Comparison of ENCODE assay signal across 11 mouse cellular contexts in genomic region chr11:116446308-116446887, GRCm38 (mm10). TPM values are rescaled to one million over a fixed set of nuclear protein-coding genes. Genes with fewer than 3 reads are reported as not detected.
DNase-seq lines count a peak whose midpoint lies in the region; ATAC-seq and TF ChIP-seq lines count a peak whose summit lies in the region.
"Had no signal": no experiment of that assay in that cellular context is flagged by ENCODE, and none has a peak within 500 bp of the region (broad histone marks: within the 10 kb centered on the region; RNA-seq: fewer than 3 reads in every experiment).

No protein-coding gene starts in this region.

- peak; percentile 25; the same call in 1 of the 2 replicates for ATAC-seq in kidney, embryonic 14.5 days (ENCODE audit: low FRiP score, low TSS enrichment)
- ATAC-seq in liver, embryonic 15.5 days (ENCODE audit: insufficient read depth): 0 out of 2 replicates have a peak, but pooled peaks have one; percentile 1
- no peak for ATAC-seq in inflammation-experienced regulatory T-cells, adult 6 months

- peaks cover 7% of the 10 kb centered on the region for H3K4me1 ChIP-seq in kidney, embryonic 14.5 days (ENCODE audit: control insufficient read depth, insufficient read depth, low read length)
- peaks cover 0 to 35% of the 10 kb centered on the region in 2 experiments; a peak in 2 of 4 replicates for H3K4me1 ChIP-seq in ES-E14 (ENCODE audit: control insufficient read depth in 2 of 2, insufficient read depth in 2 of 2, low read length in 2 of 2, poor library complexity in 1 of 2)
- H3K4me1 ChIP-seq in hindbrain, embryonic 10.5 days (replicated peaks): peaks cover 52% of the 10 kb centered on the region
- H3K4me1 ChIP-seq in liver, embryonic 15.5 days (replicated peaks): peaks cover 14% of the 10 kb centered on the region

- H3K27me3 ChIP-seq in kidney, embryonic 14.5 days (ENCODE audit: control insufficient read depth, insufficient read depth, low read length): peaks cover 13% of the 10 kb centered on the region; the same call in 1 of the 2 replicates
- peaks cover 23% of the 10 kb centered on the region for H3K27me3 ChIP-seq in hindbrain, embryonic 10.5 days (ENCODE audit: insufficient read depth, poor library complexity, severe bottlenecking)
- H3K27me3 ChIP-seq in liver, embryonic 15.5 days: peaks cover 27% of the 10 kb centered on the region
- H3K27me3 ChIP-seq: CH12.LX had no signal

- 0 out of 2 replicates have a peak overlapping the region, but pooled peaks have one; percentile 35 for H3K9ac ChIP-seq in kidney, embryonic 14.5 days (ENCODE audit: low read depth, low read length)
- peak overlapping the region; percentile 66 for H3K9ac ChIP-seq in ES-E14 (ENCODE audit: insufficient read depth, low read depth, low read length, poor library complexity, severe bottlenecking)
- no peak overlapping the region for H3K9ac ChIP-seq in liver, embryonic 15.5 days

- peaks cover 3% of the 10 kb centered on the region; the same call in 1 of the 2 replicates for H3K9me3 ChIP-seq in kidney, embryonic 14.5 days (ENCODE audit: control insufficient read depth, low read length)
- H3K9me3 ChIP-seq in ES-E14 (ENCODE audit: control insufficient read depth, insufficient read depth, low read depth, low read length): no peaks in the 10 kb centered on the region
- peaks cover 10% of the 10 kb centered on the region; the same call in 1 of the 2 replicates for H3K9me3 ChIP-seq in hindbrain, embryonic 10.5 days
- no peaks in the 10 kb centered on the region for H3K9me3 ChIP-seq in liver, embryonic 15.5 days (replicated peaks)

- no peaks in the 10 kb centered on the region for H3K36me3 ChIP-seq in kidney, embryonic 14.5 days (ENCODE audit: control insufficient read depth, insufficient read depth, low read length)
- H3K36me3 ChIP-seq in ES-E14 (ENCODE audit: control insufficient read depth, insufficient read depth, low read length, poor library complexity, severe bottlenecking): no peaks in the 10 kb centered on the region
- H3K36me3 ChIP-seq in hindbrain, embryonic 10.5 days: no peaks in the 10 kb centered on the region
- no peaks in the 10 kb centered on the region for H3K36me3 ChIP-seq in liver, embryonic 15.5 days (replicated peaks)

- in situ Hi-C loops in ES-E14 (cut with MboI; ENCODE audit: low sequenced_read_pairs in 2 of 2, unreplicated experiment in 2 of 2): loop anchor here (5.0 to 10.0 kb wide), 2 partner anchors 129 to 132 kb away; no protein-coding TSS in a partner anchor

- no peak overlapping the region for H3K27ac ChIP-seq in kidney, embryonic 14.5 days (ENCODE audit: low read depth, low read length)
- no peak overlapping the region for H3K27ac ChIP-seq in ES-E14 (ENCODE audit: insufficient read depth, low read depth, low read length, poor library complexity, severe bottlenecking)
- H3K27ac ChIP-seq in hindbrain, embryonic 10.5 days: no peak overlapping the region
- H3K27ac ChIP-seq in liver, embryonic 15.5 days (replicated peaks): no peak overlapping the region

- peak overlapping the region; percentile 1; the same call in 1 of the 2 replicates for H3K4me2 ChIP-seq in kidney, embryonic 14.5 days (replicated peaks; ENCODE audit: low read depth, low read length)
- no peak overlapping the region for H3K4me2 ChIP-seq in liver, embryonic 15.5 days

- no peak for DNase-seq in kidney, adult 9 months
- DNase-seq in ES-E14 (ENCODE audit: low read depth, low spot score): no peak
- DNase-seq in hindbrain, embryonic 10.5 days (ENCODE audit: low spot score): no peak
- DNase-seq in ovary, adult 18-20 months (ENCODE audit: low spot score): no peak
- DNase-seq in cerebellum, postnatal 10 days: no peak

- no peak overlapping the region for H3K4me3 ChIP-seq in kidney, embryonic 14.5 days (ENCODE audit: low read length)
- peak overlapping the region; percentile 31 to 56 for H3K4me3 ChIP-seq in ES-E14 (ENCODE audit: insufficient read depth in 1 of 2, low read depth in 1 of 2, low read length in 2 of 2, poor library complexity in 1 of 2, severe bottlenecking in 1 of 2)
- H3K4me3 ChIP-seq in hindbrain, embryonic 10.5 days: peak overlapping the region; percentile 14; the same call in 1 of the 2 replicates
- no peak overlapping the region for H3K4me3 ChIP-seq in liver, embryonic 15.5 days (replicated peaks)

- WGBS in kidney, embryonic 14.5 days: 21% methylated on average over 19 of the region's 19 CpGs
- WGBS in hindbrain, embryonic 10.5 days: 14% methylated on average over 19 of the region's 19 CpGs
- WGBS in liver, embryonic 15.5 days (ENCODE audit: insufficient replicate concordance): 14% methylated on average over 19 of the region's 19 CpGs

TF ChIP-seq in ES-E14, 5 proteins besides CTCF, POLR2A, EP300 and RAD21:
- TF ChIP-seq MAFK (IDR thresholded peaks at IDR 0.05; ENCODE audit: insufficient read depth, low read depth, low read length): no peak
- TF ChIP-seq CHD2 (IDR thresholded peaks at IDR 0.05; ENCODE audit: low read depth, low read length): no peak

RNA-seq across cellular contexts. Expression of gene Ubald2, which starts 12.5 kb away (rescaled TPM):
- polyA plus RNA-seq in kidney, embryonic 14.5 days (2014; fragmentation: Nextera tagmentation; extraction: Ambion mirVana): 79.7 and 80.8 TPM in 2 replicates
- 106 and 117 TPM in 2 replicates for total RNA-seq in ES-E14 (2012; rRNA removed)
- 45.8 and 84.5 TPM in 2 replicates for polyA plus RNA-seq in hindbrain, embryonic 10.5 days (2016; fragmentation: Nextera tagmentation; extraction: Ambion mirVana)
- polyA plus RNA-seq in liver, embryonic 15.5 days (2015; fragmentation: Nextera tagmentation; extraction: Ambion mirVana): 33.1 and 33.9 TPM in 2 replicates
- polyA plus RNA-seq in inflammation-experienced regulatory T-cells, adult 6 months (2017; shearing (Covaris generic)): 10 to 100 TPM; 10.4 to 14.6 (median 10.6) TPM

RNA-seq across cellular contexts. Expression of gene Qrich2, which starts 19.6 kb away (rescaled TPM):
- polyA plus RNA-seq in kidney, embryonic 14.5 days (2014; fragmentation: Nextera tagmentation; extraction: Ambion mirVana): 0.34 and 0.39 TPM in 2 replicates
- 0.22 and 0.37 TPM in 2 replicates for total RNA-seq in ES-E14 (2012; rRNA removed)
- 0.16 and 0.20 TPM in 2 replicates for polyA plus RNA-seq in hindbrain, embryonic 10.5 days (2016; fragmentation: Nextera tagmentation; extraction: Ambion mirVana)
- not detected in 2 replicates for polyA plus RNA-seq in liver, embryonic 15.5 days (2015; fragmentation: Nextera tagmentation; extraction: Ambion mirVana)
- polyA plus RNA-seq in inflammation-experienced regulatory T-cells, adult 6 months (2017; shearing (Covaris generic)): not detected
- total RNA-seq: hematopoietic stem cell, adult 5-6 weeks had no signal
- polyA plus RNA-seq: frontal cortex, adult 2 months had no signal

RNA-seq across cellular contexts. Expression of gene Rnf157, which starts 33.6 kb away (rescaled TPM):
- polyA plus RNA-seq in kidney, embryonic 14.5 days (2014; fragmentation: Nextera tagmentation; extraction: Ambion mirVana): 9.1 and 14.1 TPM in 2 replicates
- total RNA-seq in ES-E14 (2012; rRNA removed): 3.7 and 6.1 TPM in 2 replicates
- 9.5 and 16.9 TPM in 2 replicates for polyA plus RNA-seq in hindbrain, embryonic 10.5 days (2016; fragmentation: Nextera tagmentation; extraction: Ambion mirVana)
- 1.0 and 1.4 TPM in 2 replicates for polyA plus RNA-seq in liver, embryonic 15.5 days (2015; fragmentation: Nextera tagmentation; extraction: Ambion mirVana)
- 10 to 100 TPM in 1 of 3 experiments, 1 to 10 TPM in 2; 3.0 to 15.1 (median 8.5) TPM for polyA plus RNA-seq in inflammation-experienced regulatory T-cells, adult 6 months (2017; shearing (Covaris generic))

RNA-seq across cellular contexts. Expression of gene Prpsap1, which starts 47.6 kb away (rescaled TPM):
- polyA plus RNA-seq in kidney, embryonic 14.5 days (2014; fragmentation: Nextera tagmentation; extraction: Ambion mirVana): 160 and 212 TPM in 2 replicates
- 100 and 121 TPM in 2 replicates for total RNA-seq in ES-E14 (2012; rRNA removed)
- 210 and 236 TPM in 2 replicates for polyA plus RNA-seq in hindbrain, embryonic 10.5 days (2016; fragmentation: Nextera tagmentation; extraction: Ambion mirVana)
- 45.1 and 49.0 TPM in 2 replicates for polyA plus RNA-seq in liver, embryonic 15.5 days (2015; fragmentation: Nextera tagmentation; extraction: Ambion mirVana)
- polyA plus RNA-seq in inflammation-experienced regulatory T-cells, adult 6 months (2017; shearing (Covaris generic)): 10 to 100 TPM; 23.4 to 58.2 (median 50.6) TPM

Comparison
In these comparisons a context has a peak if more than half of its experiments do, and no peak if none do; other contexts are left out.
1. H3K4me3 ChIP-seq: peak in ES-E14 (2 of 2) and hindbrain, embryonic 10.5 days (single experiment); none in kidney, embryonic 14.5 days (single experiment) and liver, embryonic 15.5 days (single experiment).